Mouse (Mus musculus) stomach, embryonic 15.5 days (tissue): Measurements from ENCODE around the gene Slc16a12. TPM values are rescaled to one million over a fixed set of nuclear protein-coding genes. Genes with fewer than 3 reads are reported as not detected.

ENCODE experiments used
- ATAC-seq: fragments of 200-750 bp; cut with Nextera tagmentation; 2 replicates; pipeline ENCODE4 v1.8.0; 2017; ENCODE audit warnings: low read depth, moderate number of reproducible peaks, moderate TSS enrichment; ENCODE audit not compliant: insufficient read depth, low FRiP score
- H3K27ac ChIP-seq: fragments of 300-500 bp; sonication (generic); 2 replicates; pipeline ENCODE4 v1.5.1; 2015; ENCODE audit warnings: mild to moderate bottlenecking, inconsistent platforms
- H3K27me3 ChIP-seq: fragments of 300-500 bp; sonication (generic); replicated peaks from 2 replicates; pipeline ENCODE4 v1.6.1; 2015; ENCODE audit warnings: inconsistent platforms
- H3K36me3 ChIP-seq: fragments of 300-500 bp; sonication (generic); 2 replicates; pipeline ENCODE4 v1.6.1; 2015; ENCODE audit warnings: inconsistent platforms
- H3K4me1 ChIP-seq: fragments of 300-500 bp; sonication (generic); 2 replicates; pipeline ENCODE4 v1.6.1; 2015; ENCODE audit warnings: inconsistent platforms
- H3K4me2 ChIP-seq: fragments of 300-500 bp; sonication (generic); 2 replicates; pipeline ENCODE4 v1.6.1; 2015; ENCODE audit warnings: mild to moderate bottlenecking, inconsistent platforms
- H3K4me3 ChIP-seq: fragments of 300-500 bp; sonication (generic); replicated peaks from 2 replicates; pipeline ENCODE4 v1.5.1; 2015; ENCODE audit warnings: inconsistent platforms
- H3K9ac ChIP-seq: fragments of 300-500 bp; sonication (generic); 2 replicates; pipeline ENCODE4 v1.6.1; 2015; ENCODE audit warnings: inconsistent platforms
- H3K9me3 ChIP-seq: fragments of 300-500 bp; sonication (generic); 2 replicates; pipeline ENCODE4 v1.6.1; 2016; ENCODE audit warnings: inconsistent platforms
- whole genome bisulfite sequencing: fragments of 180-500 bp; shearing (Covaris S2); methylation state at CpG from one replicate; pipeline ENCODE4 v1.1.7; 2015; 5-methylcytosine and 5-hydroxymethylcytosine counted together
- polyA plus RNA-seq: library from polyadenylated mRNA; unstranded; fragments of >200 nt; fragmentation: Nextera tagmentation; extraction: Ambion mirVana; gene quantifications from 2 replicates; pipeline ENCODE4 v1.2.1, GENCODE M21; 2015

Slc16a12 gene
- 5.5 and 6.8 TPM in 2 replicates for polyA plus RNA-seq

DNA sequence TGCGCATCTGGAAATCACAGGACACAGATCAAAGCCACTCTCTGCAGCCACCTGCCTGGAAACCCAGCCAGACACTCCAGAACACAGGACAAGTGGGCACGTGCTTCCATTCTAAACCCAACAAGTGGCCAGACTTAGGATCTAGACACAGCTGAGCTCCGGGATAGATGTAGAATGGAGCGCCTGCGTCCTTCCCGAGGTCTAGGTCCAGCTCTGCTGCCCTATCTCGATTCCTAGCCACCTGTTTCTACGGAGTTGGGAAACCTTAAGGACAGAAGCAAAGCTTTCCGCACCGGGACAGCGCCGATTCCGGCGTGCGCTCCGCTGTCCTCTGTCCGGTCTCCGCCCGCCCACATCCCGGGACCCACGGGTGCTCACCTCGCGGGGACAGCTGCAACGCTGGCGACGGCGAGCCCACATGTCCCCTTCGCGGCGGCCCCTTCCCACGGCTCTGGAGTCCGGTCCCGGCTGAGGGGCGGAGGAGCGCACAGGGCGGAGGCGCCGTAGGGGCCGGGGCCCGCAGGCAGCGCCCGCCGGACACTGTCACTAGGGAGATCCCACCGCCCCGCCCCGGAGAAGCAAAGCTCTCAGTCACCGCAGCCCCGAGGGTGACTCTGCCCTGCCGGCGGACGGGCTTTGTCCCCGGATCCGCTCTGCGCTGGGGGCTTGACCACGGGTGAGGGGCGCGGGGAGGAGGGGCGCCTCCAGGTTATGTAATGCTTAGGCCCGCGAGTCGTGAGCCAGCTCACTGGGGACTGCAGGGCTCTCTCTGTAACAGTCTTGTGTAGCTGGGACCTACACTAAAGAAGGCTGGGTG lies at the start of gene Slc16a12:
TSS of gene Slc16a12 (minus strand) at position 602 of the 817 bp plus-strand sequence.
- no peaks in the 10 kb centered on the region for H3K36me3 ChIP-seq
- no peaks in the 10 kb centered on the region for H3K4me1 ChIP-seq
- peak within 1 kb of the TSS; percentile 33; the same call in 1 of the 2 replicates for H3K9ac ChIP-seq
- H3K27me3 ChIP-seq = no peaks in the 10 kb centered on the region; the same call in 1 of the 2 replicates
- peak within 1 kb of the TSS; percentile 73 for H3K27ac ChIP-seq
- peak; percentile 59; the same call in 1 of the 2 replicates for ATAC-seq
- peak within 1 kb of the TSS; percentile 52 for H3K4me3 ChIP-seq
- peak within 1 kb of the TSS; percentile 96 for H3K4me2 ChIP-seq
- under 1% methylated on average over 61 of the region's 61 CpGs for WGBS
- no peaks in the 10 kb centered on the region for H3K9me3 ChIP-seq

DNA sequence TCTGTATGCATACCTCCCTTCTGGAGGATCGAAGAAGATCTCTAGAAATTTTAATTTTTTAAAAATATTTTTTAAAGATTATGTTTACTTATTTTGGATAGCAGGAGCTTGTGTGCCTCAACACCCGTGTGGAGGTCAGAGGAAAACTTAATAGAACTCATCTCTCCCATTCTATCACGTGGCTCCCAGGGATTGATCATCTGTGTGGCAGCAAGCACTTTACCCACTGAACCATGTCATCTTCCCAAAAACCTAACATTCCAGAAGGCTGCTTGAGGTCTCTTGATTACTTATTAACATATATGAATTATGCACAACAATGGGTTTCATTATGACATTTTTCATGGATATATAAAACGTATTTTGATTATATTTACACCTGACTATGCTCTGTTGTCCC lies 49.3 kb upstream of the Slc16a12 start:
- no peaks in the 10 kb centered on the region for H3K36me3 ChIP-seq
- no peaks in the 10 kb centered on the region for H3K4me1 ChIP-seq
- H3K27ac ChIP-seq = no peak overlapping the region
- H3K9me3 ChIP-seq = no peaks in the 10 kb centered on the region
- ATAC-seq = no peak
- H3K4me2 ChIP-seq = no peak overlapping the region
- H3K27me3 ChIP-seq = no peaks in the 10 kb centered on the region
- no peak overlapping the region for H3K9ac ChIP-seq
- no peak overlapping the region for H3K4me3 ChIP-seq
- WGBS = 79% methylated on average over 4 of the region's 4 CpGs

DNA sequence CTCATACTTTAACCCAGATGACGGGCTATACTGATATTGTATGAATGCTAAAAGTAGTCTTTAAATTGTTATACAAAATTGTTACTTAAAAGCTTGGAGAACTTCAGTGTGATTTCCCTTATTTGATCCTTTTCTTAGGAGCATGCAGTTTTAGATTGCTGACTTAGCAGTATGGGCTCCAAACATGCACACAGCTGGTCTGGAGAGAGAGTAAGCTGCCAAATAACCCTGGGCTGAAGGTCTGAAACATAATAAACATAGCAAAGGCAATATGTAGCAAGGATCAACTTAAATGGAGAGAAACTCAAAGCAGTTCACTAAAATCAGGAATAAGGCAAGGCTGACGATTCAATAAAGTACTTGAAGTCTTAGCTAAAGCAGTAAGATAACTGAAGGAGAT lies 35.4 kb upstream of the Slc16a12 start:
- H3K27me3 ChIP-seq = no peaks in the 10 kb centered on the region
- H3K27ac ChIP-seq = no peak overlapping the region
- WGBS = 69% methylated on average over 2 of the region's 2 CpGs
- H3K9me3 ChIP-seq = no peaks in the 10 kb centered on the region
- H3K4me2 ChIP-seq = no peak overlapping the region
- no peak for ATAC-seq
- no peak overlapping the region for H3K4me3 ChIP-seq
- no peak overlapping the region for H3K9ac ChIP-seq
- no peaks in the 10 kb centered on the region for H3K4me1 ChIP-seq
- no peaks in the 10 kb centered on the region for H3K36me3 ChIP-seq

DNA sequence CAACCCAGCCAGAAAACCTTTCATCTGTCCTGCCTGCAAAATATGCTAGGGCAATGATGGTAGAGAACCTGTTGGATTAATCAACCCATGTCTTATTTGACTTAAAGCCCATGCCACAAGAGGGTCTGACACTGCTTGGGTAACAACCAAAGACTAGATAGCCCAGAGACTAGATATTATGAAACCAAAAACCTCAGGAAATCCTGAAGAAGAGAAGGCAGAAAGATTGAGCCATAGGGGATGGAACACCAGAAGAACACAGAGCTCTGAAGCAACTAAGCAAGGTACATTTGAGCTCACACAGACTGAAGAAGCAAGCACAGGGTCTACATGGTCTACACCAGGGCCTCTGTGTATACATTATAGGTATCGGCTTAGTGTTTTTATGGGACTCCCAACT lies 31.9 kb upstream of the Slc16a12 start:
- Histone ChIP-seq H3K27ac (no peak overlapping the region), H3K4me3 (no peak overlapping the region), H3K4me1 (no peaks in the 10 kb centered on the region), H3K9ac (no peak overlapping the region), H3K36me3 (no peaks in the 10 kb centered on the region), H3K4me2 (no peak overlapping the region), H3K27me3 (no peaks in the 10 kb centered on the region), H3K9me3 (no peaks in the 10 kb centered on the region)
- 90% methylated on average over 1 of the region's 1 CpGs for WGBS
- no peak for ATAC-seq

DNA sequence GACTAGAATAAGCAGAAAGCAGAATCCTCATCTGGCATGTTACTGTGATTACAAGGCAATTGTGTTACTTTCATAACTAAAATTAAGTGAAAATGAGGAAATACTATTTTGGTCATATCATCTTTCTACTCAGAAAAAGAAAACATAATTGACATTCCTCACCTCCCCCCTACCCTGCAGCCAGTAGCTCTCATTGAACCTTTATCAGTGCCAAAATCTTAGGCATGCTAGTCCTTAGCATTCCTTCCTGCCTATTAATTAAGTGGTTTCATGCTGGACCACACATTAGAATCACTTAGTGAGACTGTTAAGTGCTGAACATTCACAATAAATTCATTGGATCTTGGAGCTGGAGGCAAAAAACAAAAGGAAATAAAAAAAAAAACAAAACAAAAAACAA lies 31.0 kb upstream of the Slc16a12 start:
- H3K27ac ChIP-seq = no peak overlapping the region
- no peak overlapping the region for H3K4me2 ChIP-seq
- H3K36me3 ChIP-seq = no peaks in the 10 kb centered on the region
- no peaks in the 10 kb centered on the region for H3K9me3 ChIP-seq
- H3K9ac ChIP-seq = no peak overlapping the region
- H3K4me3 ChIP-seq = no peak overlapping the region
- no peak for ATAC-seq
- no peaks in the 10 kb centered on the region for H3K4me1 ChIP-seq
- H3K27me3 ChIP-seq = no peaks in the 10 kb centered on the region

DNA sequence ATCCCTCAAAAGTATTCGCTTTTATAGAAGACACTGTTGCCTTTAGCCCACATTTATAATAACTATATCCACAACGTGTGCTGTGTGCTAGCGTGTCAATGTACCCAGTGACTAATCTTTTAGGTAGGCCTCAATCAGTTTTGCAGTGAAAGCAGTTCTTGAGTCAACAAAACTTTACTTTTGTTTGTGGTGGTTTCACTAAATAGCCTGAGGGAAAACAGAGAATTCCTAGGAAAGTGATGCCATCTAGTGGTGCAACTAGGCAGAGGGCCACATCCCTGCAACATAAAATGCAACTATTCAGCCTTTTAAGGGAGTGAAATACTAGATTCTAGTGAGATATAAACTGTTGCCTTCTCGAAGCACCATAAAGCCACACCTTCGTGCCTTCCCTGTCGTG lies 25.7 kb upstream of the Slc16a12 start:
- no peaks in the 10 kb centered on the region for H3K4me1 ChIP-seq
- 19% methylated on average over 6 of the region's 6 CpGs for WGBS
- no peak for ATAC-seq

DNA sequence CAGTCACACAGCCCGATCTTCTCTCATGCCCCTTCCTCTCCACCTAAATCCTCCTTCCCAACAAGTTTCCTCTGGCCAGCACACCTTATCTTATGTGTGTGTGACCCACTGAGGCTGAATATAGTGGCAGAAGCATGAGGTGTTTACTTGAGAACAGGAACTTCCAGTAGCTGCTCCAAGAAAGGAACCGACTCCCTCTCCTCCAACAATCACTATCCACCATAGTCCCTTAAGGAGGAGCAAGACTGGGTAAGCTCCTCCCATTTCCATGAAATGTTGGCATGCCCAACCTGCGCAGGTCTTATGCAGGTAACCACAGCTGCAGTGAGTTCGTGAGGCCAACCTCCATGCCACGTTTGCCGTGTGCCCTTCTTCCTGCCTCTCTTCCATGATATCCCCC lies 23.7 kb upstream of the Slc16a12 start:
- H3K4me2 ChIP-seq = no peak overlapping the region
- 82% methylated on average over 6 of the region's 6 CpGs for WGBS
- no peak overlapping the region for H3K4me3 ChIP-seq
- no peaks in the 10 kb centered on the region for H3K9me3 ChIP-seq
- H3K9ac ChIP-seq = no peak overlapping the region
- no peak overlapping the region for H3K27ac ChIP-seq
- peak; percentile 53; the same call in 1 of the 2 replicates for ATAC-seq
- H3K4me1 ChIP-seq = no peaks in the 10 kb centered on the region
- H3K27me3 ChIP-seq = no peaks in the 10 kb centered on the region
- no peaks in the 10 kb centered on the region for H3K36me3 ChIP-seq

More for the DNA sequence above, 25.7 kb upstream of the Slc16a12 start:
- no peak overlapping the region for H3K4me3 ChIP-seq
- no peak overlapping the region for H3K9ac ChIP-seq
- H3K4me2 ChIP-seq = no peak overlapping the region
- H3K27me3 ChIP-seq = no peaks in the 10 kb centered on the region
- H3K27ac ChIP-seq = no peak overlapping the region
- H3K9me3 ChIP-seq = no peaks in the 10 kb centered on the region
- no peaks in the 10 kb centered on the region for H3K36me3 ChIP-seq

DNA sequence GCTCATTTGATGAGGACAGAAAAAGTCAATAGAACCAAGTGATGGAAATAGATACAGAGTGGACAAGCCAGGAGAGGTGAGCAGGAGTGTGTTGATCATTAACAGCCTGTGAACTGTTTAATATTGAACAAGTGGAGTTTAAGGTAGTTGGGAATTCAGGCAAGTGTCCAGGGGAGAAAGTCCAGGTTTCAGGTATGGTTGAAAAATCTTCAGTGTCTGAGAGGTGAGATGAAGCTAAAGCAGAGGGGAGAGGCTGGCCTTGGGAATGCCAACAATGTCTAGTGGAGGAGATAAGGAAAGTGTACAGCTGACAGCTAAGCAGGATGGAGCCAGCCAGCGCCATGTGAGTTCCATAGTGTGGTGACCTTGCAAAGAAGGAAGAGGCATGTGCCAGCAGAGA lies 11.7 kb upstream of the Slc16a12 start:
- H3K4me1 ChIP-seq = no peaks in the 10 kb centered on the region
- H3K27ac ChIP-seq = no peak overlapping the region
- H3K9ac ChIP-seq = no peak overlapping the region
- 53% methylated on average over 1 of the region's 1 CpGs for WGBS
- H3K36me3 ChIP-seq = no peaks in the 10 kb centered on the region
- ATAC-seq = no peak
- H3K4me2 ChIP-seq = no peak overlapping the region
- no peaks in the 10 kb centered on the region for H3K27me3 ChIP-seq
- H3K9me3 ChIP-seq = no peaks in the 10 kb centered on the region
- H3K4me3 ChIP-seq = no peak overlapping the region

DNA sequence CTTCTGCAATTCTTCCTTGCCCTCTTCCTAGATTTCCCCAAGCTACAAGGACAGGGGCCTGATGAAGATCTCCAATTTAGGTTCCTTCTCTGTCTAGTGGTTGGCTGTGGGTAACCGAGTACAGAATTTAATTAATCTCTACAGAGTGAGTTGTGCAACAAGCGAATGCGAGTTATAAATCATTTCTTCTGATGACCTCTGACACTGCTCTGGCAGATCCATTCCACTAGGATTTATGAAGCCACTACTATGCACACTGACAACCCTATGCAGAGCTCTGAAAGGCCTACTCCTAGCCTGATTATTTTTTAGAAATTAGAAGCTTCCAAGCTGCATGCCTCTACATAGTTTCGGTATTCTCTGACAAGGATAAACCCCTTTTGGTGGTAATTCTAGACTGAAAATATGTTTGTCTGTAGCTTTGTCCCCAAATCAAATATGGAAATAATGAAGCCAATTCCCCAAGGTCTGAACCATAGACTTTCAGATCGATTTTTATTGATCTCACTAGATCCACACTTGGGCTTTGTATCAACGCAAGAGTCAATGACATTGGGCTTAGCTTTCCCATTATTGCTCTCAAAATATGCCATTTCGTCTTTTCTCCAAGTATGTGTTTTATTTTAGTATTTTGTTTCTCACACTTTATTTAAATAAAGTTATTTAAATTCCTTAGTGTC lies 9.6 kb upstream of the Slc16a12 start:
- no peak for ATAC-seq
- Histone ChIP-seq H3K9me3 (no peaks in the 10 kb centered on the region), H3K9ac (no peak overlapping the region), H3K4me3 (no peak overlapping the region), H3K4me1 (no peaks in the 10 kb centered on the region; the same call in 1 of the 2 replicates), H3K27ac (no peak overlapping the region), H3K27me3 (no peaks in the 10 kb centered on the region), H3K4me2 (no peak overlapping the region), H3K36me3 (no peaks in the 10 kb centered on the region)
- 76% methylated on average over 7 of the region's 7 CpGs for WGBS

DNA sequence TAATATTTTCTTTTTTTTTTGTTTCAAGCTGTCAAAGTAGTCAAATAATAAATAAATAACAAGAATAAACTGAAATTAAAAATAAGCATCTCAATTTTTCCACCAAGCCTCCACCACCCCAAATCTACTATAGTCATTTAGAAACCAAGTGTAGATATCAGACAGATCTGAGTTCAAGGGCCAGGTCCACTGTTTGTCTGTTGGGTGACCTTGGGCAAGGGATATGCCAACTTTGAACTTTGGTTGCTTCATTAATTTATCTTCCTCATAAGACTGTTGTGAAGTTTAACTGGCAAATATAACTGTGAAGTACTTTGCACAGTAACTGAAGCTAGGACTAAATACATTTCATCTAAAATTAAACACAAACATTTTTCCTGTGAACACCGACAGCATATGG lies 8.6 kb upstream of the Slc16a12 start:
- Histone ChIP-seq H3K4me2 (no peak overlapping the region), H3K27me3 (no peaks in the 10 kb centered on the region), H3K4me3 (no peak overlapping the region), H3K36me3 (no peaks in the 10 kb centered on the region), H3K27ac (no peak overlapping the region), H3K9me3 (no peaks in the 10 kb centered on the region), H3K4me1 (no peaks in the 10 kb centered on the region; the same call in 1 of the 2 replicates), H3K9ac (no peak overlapping the region)
- ATAC-seq = no peak
- WGBS = 61% methylated on average over 1 of the region's 1 CpGs

DNA sequence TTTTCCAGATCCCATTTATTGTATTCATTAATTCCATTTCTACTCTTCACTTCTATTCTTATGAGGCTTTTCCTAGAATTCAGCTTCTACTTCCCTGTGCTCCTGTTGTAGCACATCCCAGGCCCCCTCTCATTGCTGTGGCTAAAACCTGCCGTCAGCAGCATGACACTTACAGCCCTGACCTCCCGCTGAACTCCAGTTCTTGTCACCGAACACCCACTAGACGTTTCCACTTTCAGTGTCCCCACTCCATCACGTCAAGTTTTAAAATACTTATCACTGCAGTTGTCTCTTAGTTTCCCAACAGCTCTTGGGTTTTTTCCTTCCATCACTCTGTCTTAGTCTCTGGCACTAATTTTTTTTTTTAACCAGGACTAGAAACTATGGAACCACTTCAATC lies 6.2 kb upstream of the Slc16a12 start:
- Histone ChIP-seq H3K9ac (no peak overlapping the region), H3K4me3 (no peak overlapping the region), H3K9me3 (no peaks in the 10 kb centered on the region), H3K36me3 (no peaks in the 10 kb centered on the region), H3K4me2 (no peak overlapping the region), H3K27ac (no peak overlapping the region), H3K27me3 (no peaks in the 10 kb centered on the region), H3K4me1 (no peaks in the 10 kb centered on the region; the same call in 1 of the 2 replicates)
- no peak for ATAC-seq
- 22% methylated on average over 5 of the region's 5 CpGs for WGBS

DNA sequence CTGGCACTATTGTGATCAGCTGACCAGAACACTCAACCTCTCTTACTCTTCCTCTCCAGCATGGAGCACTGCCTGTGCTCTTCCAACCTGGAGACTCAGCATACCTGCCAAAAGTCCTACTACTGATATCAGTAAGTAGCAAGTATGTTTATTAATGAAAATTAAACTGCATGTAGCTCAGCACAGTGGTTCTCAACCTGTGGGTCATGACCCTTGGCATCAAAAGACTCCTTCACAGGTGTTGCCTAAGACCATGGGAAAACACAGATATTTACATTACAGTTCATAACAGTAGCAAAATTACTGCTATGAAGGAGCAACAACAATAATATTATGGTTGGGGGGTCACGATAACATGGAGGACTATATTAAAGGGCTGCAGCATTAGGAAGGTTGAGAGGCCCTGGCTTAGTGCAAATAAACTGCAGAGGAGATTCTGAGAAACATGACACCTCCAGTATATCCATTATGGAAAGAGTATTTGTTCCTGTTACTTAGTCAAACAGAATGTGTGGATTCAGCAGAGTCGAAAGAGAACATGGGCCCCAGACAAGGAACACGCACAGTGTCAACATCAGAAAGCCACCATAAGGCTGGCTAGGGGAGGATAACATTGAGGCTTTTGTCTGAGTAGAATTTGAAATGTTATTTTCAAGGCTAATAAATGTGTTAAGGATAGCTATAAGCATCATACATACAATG lies 5.5 kb upstream of the Slc16a12 start:
- peak; percentile 75 for ATAC-seq

More for the DNA sequence above, 5.5 kb upstream of the Slc16a12 start:
- 24% methylated on average over 3 of the region's 3 CpGs for WGBS
- Histone ChIP-seq H3K27ac (0 out of 2 replicates have a peak overlapping the region, but pooled peaks have one; percentile 21), H3K4me3 (no peak overlapping the region), H3K9me3 (no peaks in the 10 kb centered on the region), H3K27me3 (no peaks in the 10 kb centered on the region), H3K4me1 (no peaks in the 10 kb centered on the region; the same call in 1 of the 2 replicates), H3K36me3 (no peaks in the 10 kb centered on the region), H3K9ac (no peak overlapping the region), H3K4me2 (no peak overlapping the region)
